Mouse (Mus musculus): Measurements from ENCODE around the gene Tanc1. TPM values are rescaled to one million over a fixed set of nuclear protein-coding genes. Genes with fewer than 3 reads are reported as not detected.

The Tanc1 gene
- polyA plus RNA-seq, 2 experiments: 1.1 to 1.3 TPM

GRCm38 (mm10) chr2:59769385-59769735 lies 157.5 kb downstream of the Tanc1 start:
- no peaks in the 10 kb centered on the region for H3K36me3 ChIP-seq (replicated peaks; ENCODE audit: control insufficient read depth, insufficient read depth, low read depth)
- no peak overlapping the region for H3K9ac ChIP-seq (replicated peaks)
- no peak overlapping the region for H3K4me2 ChIP-seq (ENCODE audit: low read depth)
- H3K27me3 ChIP-seq (ENCODE audit: control insufficient read depth, insufficient read depth, low read length): no peaks in the 10 kb centered on the region
- H3K4me3 ChIP-seq (ENCODE audit: insufficient read depth in 1 of 2, low read depth in 2 of 2, low read length in 2 of 2): no peak overlapping the region
- 29% methylated on average over 3 of the region's 3 CpGs for WGBS (ENCODE audit: insufficient replicate concordance)
- no peak for ATAC-seq (ENCODE audit: insufficient read depth)
- no peak for TF ChIP-seq CTCF (IDR thresholded peaks at IDR 0.05; ENCODE audit: low read depth)
- no peak for TF ChIP-seq EP300 (IDR thresholded peaks at IDR 0.05; ENCODE audit: low read depth)
- H3K9me3 ChIP-seq (ENCODE audit: control insufficient read depth, low read length): no peaks in the 10 kb centered on the region
- no peak for DNase-seq (ENCODE audit: low read depth in 3 of 3, low spot score in 3 of 3)
- no peaks in the 10 kb centered on the region for H3K4me1 ChIP-seq (replicated peaks; ENCODE audit: control insufficient read depth in 2 of 2, insufficient read depth in 2 of 2, low read length in 1 of 2)
- H3K27ac ChIP-seq: no peak overlapping the region

DNA sequence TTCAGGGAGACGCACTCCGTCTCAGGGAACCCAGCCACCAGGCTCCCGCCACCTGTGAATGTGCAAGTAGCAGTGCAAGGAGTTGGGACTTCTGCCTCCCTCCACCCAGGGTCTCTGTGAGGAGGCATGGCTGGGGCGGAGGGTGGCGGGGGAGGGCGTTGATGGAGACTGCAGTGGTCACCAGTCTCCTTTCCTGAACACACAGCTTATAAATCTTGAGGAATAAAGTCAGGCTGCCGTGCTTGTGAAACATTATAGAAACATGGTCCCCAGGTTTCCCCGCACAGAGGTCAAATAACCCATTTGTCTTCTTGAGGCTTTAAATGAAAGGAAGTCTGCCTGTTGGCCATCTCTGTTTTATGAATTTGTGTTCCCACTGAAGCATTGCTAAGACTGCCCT lies 159.9 kb downstream of the Tanc1 start:
- H3K4me1 ChIP-seq (replicated peaks; ENCODE audit: control insufficient read depth in 2 of 2, insufficient read depth in 2 of 2, low read length in 1 of 2): no peaks in the 10 kb centered on the region
- WGBS (ENCODE audit: insufficient replicate concordance): 56% methylated on average over 8 of the region's 8 CpGs
- TF ChIP-seq CTCF (IDR thresholded peaks at IDR 0.05; ENCODE audit: low read depth) (no peak), EP300 (IDR thresholded peaks at IDR 0.05; ENCODE audit: low read depth) (no peak)
- no peak overlapping the region for H3K4me3 ChIP-seq (ENCODE audit: insufficient read depth in 1 of 2, low read depth in 2 of 2, low read length in 2 of 2)
- DNase-seq (ENCODE audit: low read depth in 3 of 3, low spot score in 3 of 3): no peak
- no peaks in the 10 kb centered on the region for H3K36me3 ChIP-seq (replicated peaks; ENCODE audit: control insufficient read depth, insufficient read depth, low read depth)
- ATAC-seq (ENCODE audit: insufficient read depth): no peak
- H3K9me3 ChIP-seq (ENCODE audit: control insufficient read depth, low read length): no peaks in the 10 kb centered on the region
- H3K27ac ChIP-seq: no peak overlapping the region
- H3K27me3 ChIP-seq (ENCODE audit: control insufficient read depth, insufficient read depth, low read length): no peaks in the 10 kb centered on the region
- H3K9ac ChIP-seq (replicated peaks): no peak overlapping the region
- H3K4me2 ChIP-seq (ENCODE audit: low read depth): no peak overlapping the region

- no peak overlapping the region for H3K4me3 ChIP-seq (ENCODE audit: insufficient read depth in 1 of 2, low read depth in 2 of 2, low read length in 2 of 2)
- H3K9me3 ChIP-seq (ENCODE audit: control insufficient read depth, low read length): no peaks in the 10 kb centered on the region
- TF ChIP-seq EP300 (IDR thresholded peaks at IDR 0.05; ENCODE audit: low read depth) (no peak), CTCF (IDR thresholded peaks at IDR 0.05; ENCODE audit: low read depth) (no peak)
- 65% methylated on average over 12 of the region's 12 CpGs for WGBS (ENCODE audit: insufficient replicate concordance)
- H3K9ac ChIP-seq (replicated peaks): no peak overlapping the region
- no peaks in the 10 kb centered on the region for H3K36me3 ChIP-seq (replicated peaks; ENCODE audit: control insufficient read depth, insufficient read depth, low read depth)
- no peak for ATAC-seq (ENCODE audit: insufficient read depth)
- no peaks in the 10 kb centered on the region for H3K4me1 ChIP-seq (replicated peaks; ENCODE audit: control insufficient read depth in 2 of 2, insufficient read depth in 2 of 2, low read length in 1 of 2)
- DNase-seq (ENCODE audit: low read depth in 3 of 3, low spot score in 3 of 3): no peak
- no peaks in the 10 kb centered on the region for H3K27me3 ChIP-seq (ENCODE audit: control insufficient read depth, insufficient read depth, low read length)
- no peak overlapping the region for H3K27ac ChIP-seq
- H3K4me2 ChIP-seq (ENCODE audit: low read depth): no peak overlapping the region
Observed at GRCm38 (mm10) chr2:59772261-59772683, 160.4 kb downstream of the Tanc1 start.

DNA sequence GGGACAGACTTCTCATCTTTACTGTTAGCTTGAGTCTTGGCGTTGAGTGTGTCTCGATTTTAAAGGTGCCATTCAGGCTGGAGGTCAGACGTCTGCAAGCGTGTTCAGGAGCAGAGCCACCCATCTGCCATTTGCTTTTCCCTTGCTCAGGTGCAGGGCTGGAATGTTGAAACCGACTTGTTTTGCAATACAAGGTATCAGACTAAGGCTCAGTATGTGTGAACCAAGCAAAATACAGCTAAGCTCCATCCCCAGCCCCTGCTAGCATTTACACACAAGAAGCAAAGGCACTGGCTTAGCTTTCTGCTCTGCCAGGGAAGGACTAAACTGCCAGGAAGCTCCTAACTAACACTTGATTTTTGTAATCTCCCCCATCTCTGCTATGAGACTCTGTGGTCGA lies 162.5 kb downstream of the Tanc1 start:
- Histone ChIP-seq H3K9me3 (ENCODE audit: control insufficient read depth, low read length) (no peaks in the 10 kb centered on the region), H3K9ac (replicated peaks) (no peak overlapping the region), H3K27me3 (ENCODE audit: control insufficient read depth, insufficient read depth, low read length) (no peaks in the 10 kb centered on the region), H3K4me3 (ENCODE audit: insufficient read depth in 1 of 2, low read depth in 2 of 2, low read length in 2 of 2) (no peak overlapping the region), H3K4me2 (ENCODE audit: low read depth) (no peak overlapping the region), H3K36me3 (replicated peaks; ENCODE audit: control insufficient read depth, insufficient read depth, low read depth) (no peaks in the 10 kb centered on the region), H3K4me1 (replicated peaks; ENCODE audit: control insufficient read depth in 2 of 2, insufficient read depth in 2 of 2, low read length in 1 of 2) (no peaks in the 10 kb centered on the region), H3K27ac (no peak overlapping the region)
- no peak for ATAC-seq (ENCODE audit: insufficient read depth)
- no peak for TF ChIP-seq EP300 (IDR thresholded peaks at IDR 0.05; ENCODE audit: low read depth)
- TF ChIP-seq CTCF (IDR thresholded peaks at IDR 0.05; ENCODE audit: low read depth): no peak
- 68% methylated on average over 6 of the region's 6 CpGs for WGBS (ENCODE audit: insufficient replicate concordance)
- DNase-seq (ENCODE audit: low read depth in 3 of 3, low spot score in 3 of 3): no peak

DNA sequence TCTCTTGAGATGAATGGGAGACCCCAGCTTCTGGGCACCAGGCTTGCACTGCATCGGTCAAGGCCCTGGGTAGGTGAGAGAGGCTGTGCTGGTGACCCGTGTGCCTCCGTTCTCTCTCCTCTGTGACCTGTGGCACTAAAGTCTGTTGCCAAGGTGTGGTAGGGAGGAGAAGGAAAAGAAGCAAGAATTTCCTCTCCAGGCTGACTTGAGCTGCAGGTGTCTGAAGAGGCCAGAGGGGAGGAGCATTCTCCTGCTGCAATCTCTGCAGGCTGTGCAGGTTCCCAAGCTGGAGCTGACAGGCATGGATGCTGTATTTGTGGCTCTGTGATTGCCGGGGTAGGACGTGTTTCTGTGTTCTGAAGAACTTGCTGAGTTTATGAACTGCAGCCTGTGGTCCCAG lies 163.3 kb downstream of the Tanc1 start:
- Histone ChIP-seq H3K9me3 (ENCODE audit: control insufficient read depth, low read length) (no peaks in the 10 kb centered on the region), H3K27ac (no peak overlapping the region), H3K9ac (replicated peaks) (no peak overlapping the region), H3K36me3 (replicated peaks; ENCODE audit: control insufficient read depth, insufficient read depth, low read depth) (no peaks in the 10 kb centered on the region), H3K27me3 (ENCODE audit: control insufficient read depth, insufficient read depth, low read length) (no peaks in the 10 kb centered on the region), H3K4me1 (replicated peaks; ENCODE audit: control insufficient read depth in 2 of 2, insufficient read depth in 2 of 2, low read length in 1 of 2) (no peaks in the 10 kb centered on the region), H3K4me3 (ENCODE audit: insufficient read depth in 1 of 2, low read depth in 2 of 2, low read length in 2 of 2) (no peak overlapping the region), H3K4me2 (ENCODE audit: low read depth) (no peak overlapping the region)
- no peak for TF ChIP-seq EP300 (IDR thresholded peaks at IDR 0.05; ENCODE audit: low read depth)
- TF ChIP-seq CTCF (IDR thresholded peaks at IDR 0.05; ENCODE audit: low read depth): no peak
- 82% methylated on average over 5 of the region's 5 CpGs for WGBS (ENCODE audit: insufficient replicate concordance)
- ATAC-seq (ENCODE audit: insufficient read depth) (no peak), DNase-seq (ENCODE audit: low read depth in 3 of 3, low spot score in 3 of 3) (no peak)
